In genomic region chr9:90269011-90269681, GRCm38 (mm10) we compare ENCODE assay signal across 8 mouse cellular contexts. TPM values are rescaled to one million over a fixed set of nuclear protein-coding genes. Genes with fewer than 3 reads are reported as not detected.
DNase-seq lines count a peak whose midpoint lies in the region; ATAC-seq and TF ChIP-seq lines count a peak whose summit lies in the region.

No protein-coding gene starts in this region.

- DNase-seq in Muller cell, postnatal 12 days (ENCODE audit: inconsistent ontology term) = peak; percentile 46
- DNase-seq in heart, postnatal 14 days = peak; percentile 68 to 72
- DNase-seq in kidney, postnatal 14 days = peak; percentile 78
- DNase-seq in ovary, postnatal 36 days (ENCODE audit: low spot score) = peak; percentile 63
- no peak for DNase-seq in c-Kit-positive CD71-positive TER-119-positive erythroid progenitor cells, embryonic 14.5 days (ENCODE audit: low spot score)

- peak overlapping the region; percentile 84 for H3K9ac ChIP-seq in forebrain, embryonic 13.5 days
- peak overlapping the region; percentile 88 for H3K9ac ChIP-seq in lung, embryonic 16.5 days (ENCODE audit: low read length)

- H3K27me3 ChIP-seq in forebrain, embryonic 13.5 days = peaks cover 7% of the 10 kb centered on the region; the same call in 1 of the 2 replicates
- no peaks in the 10 kb centered on the region for H3K27me3 ChIP-seq in lung, embryonic 16.5 days (ENCODE audit: control insufficient read depth, insufficient read depth, low read depth, low read length)

- TF ChIP-seq POLR2A in bone marrow macrophage, adult 2 months (IDR thresholded peaks at IDR 0.05; ENCODE audit: borderline replicate concordance, low read depth, low read length) = no peak; the same call in 1 of the 2 replicates

- peak overlapping the region; percentile 96 for H3K4me3 ChIP-seq in bone marrow macrophage, adult 2 months (ENCODE audit: insufficient read depth, low read length)
- peak overlapping the region; percentile 85 for H3K4me3 ChIP-seq in forebrain, embryonic 13.5 days
- peak overlapping the region; percentile 82 for H3K4me3 ChIP-seq in lung, embryonic 16.5 days (ENCODE audit: low read length)

- 32% methylated on average over 7 of the region's 7 CpGs for WGBS in forebrain, embryonic 13.5 days
- WGBS in lung, embryonic 16.5 days = 9% methylated on average over 7 of the region's 7 CpGs

- no peak for TF ChIP-seq CTCF in bone marrow macrophage, adult 2 months (IDR thresholded peaks at IDR 0.05; ENCODE audit: low read depth, low read length)

- peak overlapping the region; percentile 90 for H3K4me2 ChIP-seq in forebrain, embryonic 13.5 days
- H3K4me2 ChIP-seq in lung, embryonic 16.5 days (ENCODE audit: low read depth, low read length) = peak overlapping the region; percentile 80

- H3K9me3 ChIP-seq in forebrain, embryonic 13.5 days (replicated peaks) = no peaks in the 10 kb centered on the region
- H3K9me3 ChIP-seq in lung, embryonic 16.5 days (ENCODE audit: control insufficient read depth, low read length) = no peaks in the 10 kb centered on the region

- intact Hi-C loops in heart, postnatal 14 days (cut with DNase I) = loop anchor here (5.0 kb wide), 1 partner anchor 42 kb away; no protein-coding TSS in a partner anchor

- H3K27ac ChIP-seq in bone marrow macrophage, adult 2 months (ENCODE audit: insufficient read depth, low read depth, low read length) = peak overlapping the region; percentile 86
- H3K27ac ChIP-seq in forebrain, embryonic 13.5 days = no peak overlapping the region
- H3K27ac ChIP-seq in lung, embryonic 16.5 days (ENCODE audit: low read length) = peak overlapping the region; percentile 82

- H3K36me3 ChIP-seq in forebrain, embryonic 13.5 days (ENCODE audit: poor library complexity, severe bottlenecking) = no peaks in the 10 kb centered on the region
- 0 out of 2 replicates have a peak, but pooled peaks cover 2% of the 10 kb centered on the region for H3K36me3 ChIP-seq in lung, embryonic 16.5 days (ENCODE audit: control insufficient read depth, insufficient read depth, low read length)

- ATAC-seq in forebrain, embryonic 13.5 days = no peak
- ATAC-seq in lung, embryonic 16.5 days (ENCODE audit: low read depth) = peak; percentile 92

- H3K4me1 ChIP-seq in bone marrow macrophage, adult 2 months (ENCODE audit: control insufficient read depth, insufficient read depth, low read length) = peaks cover 52% of the 10 kb centered on the region
- H3K4me1 ChIP-seq in forebrain, embryonic 13.5 days = peaks cover 15% of the 10 kb centered on the region
- H3K4me1 ChIP-seq in lung, embryonic 16.5 days (replicated peaks; ENCODE audit: control insufficient read depth, insufficient read depth, low read length) = peaks cover 12% of the 10 kb centered on the region

RNA-seq across cellular contexts. Expression of gene Tbc1d2b, which starts 1.5 kb away (rescaled TPM):
- 49.1 and 55.0 TPM in 2 replicates for polyA plus RNA-seq in bone marrow macrophage, adult 2 months (2012; ENCODE audit: insufficient read depth, insufficient read length, missing spikeins)
- polyA plus RNA-seq in forebrain, embryonic 13.5 days (2015; fragmentation: Nextera tagmentation; extraction: Ambion mirVana) = 4.1 and 4.7 TPM in 2 replicates
- 10 to 100 TPM; 14.6 to 16.7 TPM for total RNA-seq in heart, postnatal 14 days (2021)
- polyA plus RNA-seq in lung, embryonic 16.5 days (2015; fragmentation: Nextera tagmentation; extraction: Ambion mirVana) = 19.3 and 20.9 TPM in 2 replicates
